Mouse (Mus musculus): ENCODE results near the gene Itga10. TPM values are rescaled to one million over a fixed set of nuclear protein-coding genes. Genes with fewer than 3 reads are reported as not detected.

Gene Itga10
- total RNA-seq, 2 experiments from 2014 or later, result 1.8 to 2.0 TPM

Other genes with a start within 250 kb of the Itga10 start
- not detected for gene BC107364, start 193.3 kb upstream of the Itga10 start, total RNA-seq (2021)
- gene Hfe2, start 120.4 kb upstream of the Itga10 start, total RNA-seq (2021), result 10 to 100 TPM; 14.0 to 29.6 TPM
- gene Txnip, start 87.6 kb upstream of the Itga10 start, total RNA-seq (2021), result 100 to 1,000 TPM; 601 to 945 TPM
- gene Gm16253, start 68.6 kb upstream of the Itga10 start, total RNA-seq (2021), result under 1 TPM in 1 of 2 experiments, not detected in 1; 0.61 TPM
- 10 to 100 TPM; 29.3 to 34.3 TPM for gene Polr3gl, start 51.4 kb upstream of the Itga10 start, total RNA-seq (2021)
- under 1 TPM; 0.54 to 0.55 TPM for gene Ankrd34a, start 48.9 kb upstream of the Itga10 start, total RNA-seq (2021)
- gene Lix1l, start 44.4 kb upstream of the Itga10 start, total RNA-seq (2021), result 10 to 100 TPM; 33.3 to 42.6 TPM
- gene Rbm8a, start 15.7 kb upstream of the Itga10 start, total RNA-seq (2021), result 10 to 100 TPM; 68.8 to 72.9 TPM
- 10 to 100 TPM; 46.7 to 48.4 TPM for gene Pex11b, start 10.2 kb upstream of the Itga10 start, total RNA-seq (2021)
- gene Gm42957, start 10.1 kb upstream of the Itga10 start, total RNA-seq (2021), result under 1 TPM; 0.24 to 0.33 TPM
- gene Ankrd35, start 24.5 kb downstream of the Itga10 start, total RNA-seq (2021), result 1 to 10 TPM; 1.5 to 1.9 TPM
- gene Pias3, start 50.8 kb downstream of the Itga10 start, total RNA-seq (2021), result 10 to 100 TPM; 22.0 to 32.0 TPM
- 1 to 10 TPM; 3.1 to 5.3 TPM for gene Nudt17, start 63.0 kb downstream of the Itga10 start, total RNA-seq (2021)
- gene Polr3c, start 82.0 kb downstream of the Itga10 start, total RNA-seq (2021), result 10 to 100 TPM; 28.0 to 32.7 TPM
- gene Rnf115, start 82.1 kb downstream of the Itga10 start, total RNA-seq (2021), result 10 to 100 TPM; 34.1 to 35.7 TPM
- gene Pdzk1, start 183.7 kb downstream of the Itga10 start, total RNA-seq (2021), result 1 to 10 TPM; 4.9 to 9.1 TPM
- gene Cd160, start 183.8 kb downstream of the Itga10 start, total RNA-seq (2021), result under 1 TPM; 0.27 to 0.39 TPM